Mouse (Mus musculus) myocyte (in vitro differentiated cells): ENCODE data around the gene Lamc2.
A peak's percentile ranks its signal among the peaks of the same experiment; 100 is the strongest.

Experiments used
- CEBPB ChIP-seq: IDR thresholded peaks from 2 replicates; pipeline ENCODE4 v1.6.1; 2011; ENCODE audit warnings: mild to moderate bottlenecking, moderate library complexity; ENCODE audit not compliant: poor library complexity, insufficient read depth, severe bottlenecking
- MAX ChIP-seq: IDR thresholded peaks from one replicate; pipeline ENCODE4 v1.6.1; 2011; ENCODE audit warnings: low read depth, mild to moderate bottlenecking, control low read depth
- MYOG ChIP-seq, 3 experiments: IDR thresholded peaks; one replicate each; pipeline ENCODE4 v1.6.1; 2011; ENCODE audit warnings: control low read depth in 2 of 3, low read depth in 2 of 3, mild to moderate bottlenecking in 2 of 3; ENCODE audit not compliant: insufficient read length in 2 of 3, control insufficient read depth in 1 of 3, insufficient read depth in 1 of 3
- POLR2A ChIP-seq: IDR thresholded peaks from one replicate; pipeline ENCODE4 v1.6.1; 2011; ENCODE audit warnings: low read depth, mild to moderate bottlenecking, control low read depth, moderate library complexity; ENCODE audit not compliant: insufficient read length
- SRF ChIP-seq: IDR thresholded peaks from one replicate; pipeline ENCODE4 v1.6.1; 2011; ENCODE audit warnings: low read depth; ENCODE audit not compliant: control insufficient read depth, insufficient read length
- TCF12 ChIP-seq: IDR thresholded peaks from one replicate; pipeline ENCODE4 v1.6.1; 2011; ENCODE audit warnings: mild to moderate bottlenecking, control low read depth; ENCODE audit not compliant: poor library complexity, insufficient read depth, severe bottlenecking

- TF ChIP-seq POLR2A (no peak), MAX (no peak), SRF (no peak), CEBPB (peak; percentile 42; the same call in 1 of the 2 replicates), TCF12 (no peak), MYOG (IDR thresholded peaks at IDR 0.05; ENCODE audit: control insufficient read depth in 1 of 3, insufficient read depth in 1 of 3, insufficient read length in 2 of 3, low read depth in 2 of 3) (no peak)
Measured at GRCm38 (mm10) chr1:153197316-153197850, 11.1 kb upstream of the Lamc2 start.
